Mouse (Mus musculus): Measurements from ENCODE around the gene Usp39.

Gene Usp39

GRCm38 (mm10) chr6:72345074-72345567, at the start of gene Usp39:
Usp39 (minus strand) TSS chr6:72345184.
- peak; percentile 85 for DNase-seq (ENCODE audit: low spot score)

DNA sequence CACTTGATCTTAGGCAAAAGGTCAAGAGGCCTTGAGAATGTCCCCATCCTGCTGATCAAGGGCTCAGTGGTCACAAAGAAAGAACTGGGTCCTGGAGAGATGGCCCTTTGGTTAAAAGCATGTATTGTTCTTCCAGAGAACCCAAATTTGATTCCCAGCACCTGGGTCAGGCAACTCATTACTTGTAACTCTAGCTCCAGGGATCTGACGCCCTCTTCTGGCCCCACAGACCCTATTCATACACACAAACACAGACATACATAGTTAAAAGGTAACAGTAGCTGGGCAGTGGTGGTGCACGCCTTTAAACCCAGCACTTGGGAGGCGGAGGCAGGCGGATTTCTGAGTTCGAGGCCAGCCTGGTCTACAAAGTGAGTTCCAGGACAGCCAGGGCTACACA, 47.4 kb upstream of the Usp39 start:
- DNase-seq (ENCODE audit: low spot score) = no peak

GRCm38 (mm10) chr6:72390795-72391521, 46.0 kb upstream of the Usp39 start:
- no peak for DNase-seq (ENCODE audit: low spot score)

- DNase-seq (ENCODE audit: low spot score) = peak; percentile 64
Observed at GRCm38 (mm10) chr6:72389941-72390771, 45.2 kb upstream of the Usp39 start, which contains the start of gene Vamp8. Vamp8 (minus strand) TSS chr6:72390703.

GRCm38 (mm10) chr6:72389471-72389940, 44.5 kb upstream of the Usp39 start:
- no peak for DNase-seq (ENCODE audit: low spot score)

GRCm38 (mm10) chr6:72388791-72389329, 43.9 kb upstream of the Usp39 start:
- DNase-seq (ENCODE audit: low spot score) = no peak

- DNase-seq (ENCODE audit: low spot score) = no peak
Observed at GRCm38 (mm10) chr6:72388266-72388665, 43.3 kb upstream of the Usp39 start.

- no peak for DNase-seq (ENCODE audit: low spot score)
Observed at GRCm38 (mm10) chr6:72387816-72388215, 42.8 kb upstream of the Usp39 start.

GRCm38 (mm10) chr6:72386561-72386960, 41.6 kb upstream of the Usp39 start:
- no peak for DNase-seq (ENCODE audit: low spot score)

DNA sequence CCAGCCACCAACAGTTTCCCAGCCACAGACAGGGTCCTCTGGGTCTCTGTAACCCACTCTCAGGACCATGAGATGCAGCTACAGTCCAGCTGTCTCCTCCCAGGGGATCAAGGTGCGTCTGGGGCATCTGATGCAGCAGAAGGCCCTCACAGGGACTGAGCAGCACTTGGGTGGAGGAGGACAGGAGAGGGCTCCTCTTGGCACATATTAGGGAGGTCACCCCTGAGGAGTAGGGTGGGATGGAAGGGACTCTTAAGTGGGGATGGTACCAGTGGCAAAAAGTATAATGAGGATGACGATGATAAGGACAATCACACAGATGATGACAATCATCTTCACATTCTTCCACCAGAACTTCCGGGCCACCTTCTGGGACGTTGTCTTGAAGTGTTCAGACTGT, 40.3 kb upstream of the Usp39 start:
- no peak for DNase-seq (ENCODE audit: low spot score)

- DNase-seq (ENCODE audit: low spot score) = no peak
Observed at GRCm38 (mm10) chr6:72383952-72384351, 39.0 kb upstream of the Usp39 start.

DNA sequence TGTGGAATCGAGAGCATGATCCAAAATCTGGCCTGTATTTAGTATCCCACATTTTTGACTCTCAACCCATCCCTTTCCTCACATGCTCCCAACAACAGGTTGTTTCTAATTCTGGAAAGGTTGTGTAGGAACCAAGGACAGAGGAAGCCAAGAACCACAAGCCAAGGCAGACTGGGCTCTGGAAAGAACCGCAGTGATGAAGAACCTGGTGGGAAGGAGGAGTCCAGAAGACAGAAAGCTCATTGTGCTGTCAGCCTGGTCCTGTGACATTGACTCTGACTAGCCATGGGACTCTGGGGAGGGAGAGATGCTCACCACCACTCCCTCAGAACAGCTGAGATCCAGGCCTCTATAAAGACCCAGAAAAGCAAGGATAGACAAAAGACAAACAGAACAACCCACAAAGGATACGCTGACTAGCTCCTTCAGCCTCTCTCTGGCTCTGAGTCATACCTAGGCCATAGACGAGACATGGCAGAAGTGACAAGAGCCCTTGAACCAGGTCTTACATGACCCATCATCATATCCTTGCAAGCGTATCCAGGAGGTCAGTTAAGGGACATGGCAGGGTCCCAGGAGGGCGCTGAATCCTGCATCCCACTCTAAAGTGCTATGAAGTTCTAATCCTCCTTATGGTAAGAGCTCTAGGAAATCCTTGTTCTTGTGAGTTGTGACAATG, 38.3 kb upstream of the Usp39 start:
- DNase-seq (ENCODE audit: low spot score) = no peak

GRCm38 (mm10) chr6:72382494-72382893, 37.5 kb upstream of the Usp39 start:
- DNase-seq (ENCODE audit: low spot score) = no peak

GRCm38 (mm10) chr6:72380131-72380770, 35.3 kb upstream of the Usp39 start, which contains the start of gene Vamp5:
Vamp5 (minus strand) TSS chr6:72380468.
- peak; percentile 90 for DNase-seq (ENCODE audit: low spot score)

GRCm38 (mm10) chr6:72379377-72380130, 34.6 kb upstream of the Usp39 start:
- DNase-seq (ENCODE audit: low spot score) = no peak

- no peak for DNase-seq (ENCODE audit: low spot score)
Observed at GRCm38 (mm10) chr6:72378510-72379234, 33.7 kb upstream of the Usp39 start.

DNA sequence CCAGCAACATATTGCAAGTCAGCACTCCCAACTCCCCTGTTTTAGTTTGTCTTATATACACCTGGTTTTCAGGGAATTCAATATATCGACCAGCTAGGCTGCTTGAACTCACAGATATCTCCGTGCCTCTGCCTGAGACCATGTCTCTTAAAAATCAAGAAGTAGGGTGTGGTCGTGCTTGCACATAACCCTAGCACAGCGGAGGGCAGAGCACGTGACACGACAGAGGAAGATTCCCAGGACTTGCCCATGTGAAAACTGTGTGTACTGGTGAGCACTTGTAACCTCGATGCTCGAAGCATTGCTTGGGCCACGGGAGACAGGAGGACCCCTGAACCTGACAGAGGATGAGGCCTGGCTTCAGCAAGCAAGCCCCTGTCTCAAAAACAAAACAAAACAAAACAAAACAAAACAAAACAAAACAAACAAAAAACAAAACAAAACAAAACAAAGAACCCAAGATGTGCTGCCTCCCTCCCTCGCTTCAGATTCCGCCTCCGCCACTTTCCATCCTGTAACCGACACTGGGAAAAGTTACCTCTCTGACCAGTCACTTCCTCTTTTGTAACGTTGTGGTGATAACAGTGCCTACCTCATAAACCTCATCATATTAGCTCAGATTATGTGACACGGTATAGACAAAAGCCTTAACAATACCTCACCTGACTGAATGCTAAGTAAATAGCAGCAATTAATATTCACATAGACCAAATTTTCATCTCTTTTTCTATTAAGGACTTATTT, 30.0 kb upstream of the Usp39 start:
- DNase-seq (ENCODE audit: low spot score) = peak; percentile 9

- DNase-seq (ENCODE audit: low spot score) = no peak
Observed at GRCm38 (mm10) chr6:72374206-72374605, 29.2 kb upstream of the Usp39 start.

- DNase-seq (ENCODE audit: low spot score) = no peak
Observed at GRCm38 (mm10) chr6:72373184-72373583, 28.2 kb upstream of the Usp39 start.
